Mouse (Mus musculus) bone marrow, adult 2 months (tissue): ENCODE measurements around the gene Swt1.

Experiments
- CTCF ChIP-seq: fragments of 200-500 bp; IDR thresholded peaks from 2 replicates; pipeline ENCODE4 v1.5.1; 2011; ENCODE audit warnings: low read length, control low read depth; ENCODE audit not compliant: control insufficient read depth, insufficient read depth
- POLR2A ChIP-seq: fragments of 200-500 bp; IDR thresholded peaks from 2 replicates; pipeline ENCODE4 v1.6.1; 2011; ENCODE audit warnings: low read depth, mild to moderate bottlenecking, control low read depth, low read length, borderline replicate concordance; ENCODE audit not compliant: control insufficient read depth

GRCm38 (mm10) chr1:151372823-151373222, 55.4 kb downstream of the Swt1 start:
- TF ChIP-seq CTCF (no peak), POLR2A (no peak)
